Mouse (Mus musculus): Measurements from ENCODE around the gene C130026I21Rik. TPM values are rescaled to one million over a fixed set of nuclear protein-coding genes. Genes with fewer than 3 reads are reported as not detected.
"Not testable (repeated sequence)": the region's sequence is repeated elsewhere in the genome, so short reads cannot be mapped to it uniquely, and the experiment has no call there.

C130026I21Rik gene
- polyA plus RNA-seq, 1 experiment from 2014 or later = not detected

DNA sequence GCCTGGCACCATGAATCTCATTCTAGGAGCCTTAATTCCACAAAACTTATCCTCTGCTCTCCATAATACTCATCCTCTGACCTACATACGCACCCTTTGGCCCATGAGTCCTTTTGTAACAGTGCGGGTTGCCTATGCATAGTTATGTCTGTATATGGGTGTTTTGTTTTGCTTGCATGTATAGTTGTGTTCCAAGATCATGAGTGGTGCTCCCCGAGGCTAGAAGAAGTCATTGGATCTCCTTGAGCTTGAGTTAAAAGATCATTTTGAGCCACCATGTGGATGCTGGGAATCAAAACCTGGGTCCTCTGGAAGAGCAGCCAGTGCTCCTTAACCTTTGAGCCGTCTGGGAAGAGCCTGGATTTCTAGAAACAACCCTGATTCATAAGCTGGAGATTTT lies 25.4 kb downstream of the C130026I21Rik start:
- WGBS = 67% methylated on average over 3 of the region's 4 CpGs
- H3K27ac ChIP-seq (ENCODE audit: low read length); H3K27me3 ChIP-seq (ENCODE audit: control insufficient read depth, insufficient read depth, low read length): not testable (repeated sequence)

GRCm38 (mm10) chr1:85243023-85243422 lies 27.3 kb downstream of the C130026I21Rik start:
- not testable (repeated sequence) for H3K27ac ChIP-seq (ENCODE audit: low read length); H3K9ac ChIP-seq (replicated peaks; ENCODE audit: low read depth, low read length); H3K36me3 ChIP-seq (ENCODE audit: control insufficient read depth, insufficient read depth, low read length); H3K4me3 ChIP-seq (ENCODE audit: low read depth, low read length); H3K27me3 ChIP-seq (ENCODE audit: control insufficient read depth, insufficient read depth, low read length); H3K4me1 ChIP-seq (ENCODE audit: control insufficient read depth, insufficient read depth, low read length); H3K4me2 ChIP-seq (replicated peaks; ENCODE audit: low read depth, low read length); ATAC-seq (ENCODE audit: insufficient number of reproducible peaks, insufficient read depth, low FRiP score, low read depth)
- peaks cover 19% of the 10 kb centered on the region for H3K9me3 ChIP-seq (ENCODE audit: control insufficient read depth, low read depth, low read length)
- WGBS = 69% methylated on average over 2 of the region's 2 CpGs

More for the DNA sequence above, 25.4 kb downstream of the C130026I21Rik start:
- ATAC-seq (ENCODE audit: insufficient number of reproducible peaks, insufficient read depth, low FRiP score, low read depth); H3K4me3 ChIP-seq (ENCODE audit: low read depth, low read length); H3K36me3 ChIP-seq (ENCODE audit: control insufficient read depth, insufficient read depth, low read length); H3K9ac ChIP-seq (replicated peaks; ENCODE audit: low read depth, low read length); H3K4me1 ChIP-seq (ENCODE audit: control insufficient read depth, insufficient read depth, low read length); H3K4me2 ChIP-seq (replicated peaks; ENCODE audit: low read depth, low read length): not testable (repeated sequence)
- H3K9me3 ChIP-seq (ENCODE audit: control insufficient read depth, low read depth, low read length) = peaks cover 16% of the 10 kb centered on the region

- H3K4me1 ChIP-seq (ENCODE audit: control insufficient read depth, insufficient read depth, low read length); ATAC-seq (ENCODE audit: insufficient number of reproducible peaks, insufficient read depth, low FRiP score, low read depth); H3K27ac ChIP-seq (ENCODE audit: low read length); H3K27me3 ChIP-seq (ENCODE audit: control insufficient read depth, insufficient read depth, low read length); H3K9ac ChIP-seq (replicated peaks; ENCODE audit: low read depth, low read length); H3K36me3 ChIP-seq (ENCODE audit: control insufficient read depth, insufficient read depth, low read length); H3K4me2 ChIP-seq (replicated peaks; ENCODE audit: low read depth, low read length); H3K4me3 ChIP-seq (ENCODE audit: low read depth, low read length): not testable (repeated sequence)
- 78% methylated on average over 4 of the region's 4 CpGs for WGBS
- H3K9me3 ChIP-seq (ENCODE audit: control insufficient read depth, low read depth, low read length) = peaks cover 17% of the 10 kb centered on the region
These were observed 31.2 kb downstream of the C130026I21Rik start for GRCm38 (mm10) chr1:85239018-85239775.

DNA sequence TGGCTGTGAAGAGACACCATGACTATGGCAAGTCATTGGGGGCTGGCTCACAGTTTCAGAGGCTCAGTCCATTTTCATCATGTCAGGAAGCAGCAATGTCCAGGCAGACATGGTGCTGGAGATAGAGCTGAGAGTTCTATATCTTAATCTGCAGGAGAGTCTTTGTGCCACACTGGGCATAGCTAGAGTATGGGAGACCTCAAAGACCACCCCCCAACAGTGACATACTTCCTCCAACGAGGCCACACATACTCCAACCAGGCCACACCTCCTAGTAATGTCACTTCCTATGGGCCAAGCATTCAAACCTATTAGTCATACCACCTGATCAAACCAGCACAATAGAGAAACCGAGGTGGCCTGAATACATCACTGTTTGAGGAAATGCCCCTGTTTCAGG lies 63.8 kb downstream of the C130026I21Rik start:
- not testable (repeated sequence) for ATAC-seq (ENCODE audit: insufficient number of reproducible peaks, insufficient read depth, low FRiP score, low read depth); H3K36me3 ChIP-seq (ENCODE audit: control insufficient read depth, insufficient read depth, low read length); H3K27me3 ChIP-seq (ENCODE audit: control insufficient read depth, insufficient read depth, low read length); H3K4me2 ChIP-seq (replicated peaks; ENCODE audit: low read depth, low read length); H3K4me1 ChIP-seq (ENCODE audit: control insufficient read depth, insufficient read depth, low read length); H3K9me3 ChIP-seq (ENCODE audit: control insufficient read depth, low read depth, low read length); H3K27ac ChIP-seq (ENCODE audit: low read length); H3K4me3 ChIP-seq (ENCODE audit: low read depth, low read length); H3K9ac ChIP-seq (replicated peaks; ENCODE audit: low read depth, low read length)
- WGBS = 44% methylated on average over 1 of the region's 2 CpGs

GRCm38 (mm10) chr1:85199523-85199922 lies 70.8 kb downstream of the C130026I21Rik start:
- not testable (repeated sequence) for H3K4me1 ChIP-seq (ENCODE audit: control insufficient read depth, insufficient read depth, low read length); ATAC-seq (ENCODE audit: insufficient number of reproducible peaks, insufficient read depth, low FRiP score, low read depth); H3K36me3 ChIP-seq (ENCODE audit: control insufficient read depth, insufficient read depth, low read length); H3K27me3 ChIP-seq (ENCODE audit: control insufficient read depth, insufficient read depth, low read length); H3K9me3 ChIP-seq (ENCODE audit: control insufficient read depth, low read depth, low read length); H3K9ac ChIP-seq (replicated peaks; ENCODE audit: low read depth, low read length); H3K4me2 ChIP-seq (replicated peaks; ENCODE audit: low read depth, low read length); H3K4me3 ChIP-seq (ENCODE audit: low read depth, low read length); H3K27ac ChIP-seq (ENCODE audit: low read length)
- WGBS = 78% methylated on average over 3 of the region's 4 CpGs

GRCm38 (mm10) chr1:85198647-85199350 lies 71.6 kb downstream of the C130026I21Rik start:
- not testable (repeated sequence) for H3K9ac ChIP-seq (replicated peaks; ENCODE audit: low read depth, low read length); H3K4me3 ChIP-seq (ENCODE audit: low read depth, low read length); H3K36me3 ChIP-seq (ENCODE audit: control insufficient read depth, insufficient read depth, low read length); H3K9me3 ChIP-seq (ENCODE audit: control insufficient read depth, low read depth, low read length); H3K4me2 ChIP-seq (replicated peaks; ENCODE audit: low read depth, low read length); H3K27ac ChIP-seq (ENCODE audit: low read length); ATAC-seq (ENCODE audit: insufficient number of reproducible peaks, insufficient read depth, low FRiP score, low read depth); H3K4me1 ChIP-seq (ENCODE audit: control insufficient read depth, insufficient read depth, low read length); H3K27me3 ChIP-seq (ENCODE audit: control insufficient read depth, insufficient read depth, low read length)

GRCm38 (mm10) chr1:85196732-85197131 lies 73.6 kb downstream of the C130026I21Rik start:
- not testable (repeated sequence) for ATAC-seq (ENCODE audit: insufficient number of reproducible peaks, insufficient read depth, low FRiP score, low read depth); H3K36me3 ChIP-seq (ENCODE audit: control insufficient read depth, insufficient read depth, low read length); H3K4me2 ChIP-seq (replicated peaks; ENCODE audit: low read depth, low read length); H3K4me3 ChIP-seq (ENCODE audit: low read depth, low read length); H3K27ac ChIP-seq (ENCODE audit: low read length); H3K27me3 ChIP-seq (ENCODE audit: control insufficient read depth, insufficient read depth, low read length); H3K4me1 ChIP-seq (ENCODE audit: control insufficient read depth, insufficient read depth, low read length); H3K9me3 ChIP-seq (ENCODE audit: control insufficient read depth, low read depth, low read length); H3K9ac ChIP-seq (replicated peaks; ENCODE audit: low read depth, low read length)
- WGBS = 58% methylated on average over 4 of the region's 4 CpGs

DNA sequence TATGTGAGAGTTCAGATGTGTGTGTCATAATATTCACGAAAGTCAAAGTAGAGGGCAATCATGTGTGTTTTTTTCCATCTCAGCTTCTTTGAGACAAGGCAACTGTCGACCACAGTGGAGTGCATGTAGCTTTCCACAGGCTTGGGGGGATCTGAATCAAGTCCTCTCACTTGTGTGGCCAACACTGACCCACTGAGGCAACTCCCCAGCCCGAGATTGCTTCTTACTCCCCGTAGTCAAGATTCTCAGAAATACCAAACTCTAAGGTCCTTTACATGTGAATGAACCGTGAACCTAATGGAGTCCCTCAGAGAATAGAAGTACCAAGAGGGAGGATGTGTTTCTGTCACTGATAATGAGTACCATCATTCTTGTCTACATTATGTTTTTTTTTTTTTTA lies 76.6 kb downstream of the C130026I21Rik start:
- not testable (repeated sequence) for H3K27ac ChIP-seq (ENCODE audit: low read length); H3K36me3 ChIP-seq (ENCODE audit: control insufficient read depth, insufficient read depth, low read length); H3K9ac ChIP-seq (replicated peaks; ENCODE audit: low read depth, low read length); H3K27me3 ChIP-seq (ENCODE audit: control insufficient read depth, insufficient read depth, low read length); H3K4me2 ChIP-seq (replicated peaks; ENCODE audit: low read depth, low read length); H3K9me3 ChIP-seq (ENCODE audit: control insufficient read depth, low read depth, low read length); ATAC-seq (ENCODE audit: insufficient number of reproducible peaks, insufficient read depth, low FRiP score, low read depth); H3K4me1 ChIP-seq (ENCODE audit: control insufficient read depth, insufficient read depth, low read length); H3K4me3 ChIP-seq (ENCODE audit: low read depth, low read length)
- WGBS = 78% methylated on average over 5 of the region's 5 CpGs

All from stomach, embryonic 14.5 days (tissue).